Mouse (Mus musculus): ENCODE measurements around the gene Tmem144. TPM values are rescaled to one million over a fixed set of nuclear protein-coding genes. Genes with fewer than 3 reads are reported as not detected.
A peak's percentile ranks its signal among the peaks of the same experiment; 100 is the strongest.

Gene Tmem144
- polyA plus RNA-seq, 1 experiment from 2014 or later, result 1.9 TPM

- Histone ChIP-seq H3K4me1 (replicated peaks) (peaks cover 20% of the 10 kb centered on the region), H3K9me3 (no peaks in the 10 kb centered on the region), H3K27ac (0 out of 2 replicates have a peak within 1 kb of the TSS, but pooled peaks have one; percentile 29), H3K36me3 (no peaks in the 10 kb centered on the region), H3K27me3 (ENCODE audit: insufficient read depth, poor library complexity, severe bottlenecking) (no peaks in the 10 kb centered on the region), H3K4me3 (no peak within 1 kb of the TSS)
- WGBS, result 65% methylated on average over 5 of the region's 5 CpGs
- DNase-seq (ENCODE audit: low spot score), result no peak
Observed at GRCm38 (mm10) chr3:79884305-79884704, 31.7 kb upstream of the Tmem144 start, which contains the start of gene Fam198b. TSS of gene Fam198b (plus strand) at chr3:79884533.

GRCm38 (mm10) chr3:79883092-79883491, 30.5 kb upstream of the Tmem144 start:
- H3K4me1 ChIP-seq (replicated peaks), result peaks cover 20% of the 10 kb centered on the region
- no peaks in the 10 kb centered on the region for H3K27me3 ChIP-seq (ENCODE audit: insufficient read depth, poor library complexity, severe bottlenecking)
- 48% methylated on average over 7 of the region's 7 CpGs for WGBS

GRCm38 (mm10) chr3:79881645-79882044, 29.1 kb upstream of the Tmem144 start:
- H3K27ac ChIP-seq, result no peak overlapping the region
- H3K9me3 ChIP-seq, result no peaks in the 10 kb centered on the region
- no peaks in the 10 kb centered on the region for H3K27me3 ChIP-seq (ENCODE audit: insufficient read depth, poor library complexity, severe bottlenecking)
- WGBS, result 58% methylated on average over 2 of the region's 2 CpGs
- no peak for DNase-seq (ENCODE audit: low spot score)
- H3K4me1 ChIP-seq (replicated peaks), result peaks cover 13% of the 10 kb centered on the region
- H3K4me3 ChIP-seq, result no peak overlapping the region
- H3K36me3 ChIP-seq, result no peaks in the 10 kb centered on the region

More at GRCm38 (mm10) chr3:79883092-79883491, 30.5 kb upstream of the Tmem144 start:
- peak; percentile 55 for DNase-seq (ENCODE audit: low spot score)
- Histone ChIP-seq H3K4me3 (no peak overlapping the region), H3K9me3 (no peaks in the 10 kb centered on the region), H3K27ac (no peak overlapping the region), H3K36me3 (no peaks in the 10 kb centered on the region)

- DNase-seq (ENCODE audit: low spot score), result no peak
- 71% methylated on average over 9 of the region's 9 CpGs for WGBS
- H3K36me3 ChIP-seq, result no peaks in the 10 kb centered on the region
- no peaks in the 10 kb centered on the region for H3K27me3 ChIP-seq (ENCODE audit: insufficient read depth, poor library complexity, severe bottlenecking)
- H3K4me1 ChIP-seq (replicated peaks), result peaks cover 1% of the 10 kb centered on the region; the same call in 1 of the 2 replicates
- H3K4me3 ChIP-seq, result no peak overlapping the region
- H3K9me3 ChIP-seq, result no peaks in the 10 kb centered on the region
- H3K27ac ChIP-seq, result no peak overlapping the region
Observed at GRCm38 (mm10) chr3:79879246-79879645, 26.7 kb upstream of the Tmem144 start.

- WGBS, result 75% methylated on average over 3 of the region's 3 CpGs
- H3K27me3 ChIP-seq (ENCODE audit: insufficient read depth, poor library complexity, severe bottlenecking), result no peaks in the 10 kb centered on the region
- H3K27ac ChIP-seq, result no peak overlapping the region
- no peaks in the 10 kb centered on the region for H3K4me1 ChIP-seq (replicated peaks)
- H3K36me3 ChIP-seq, result no peaks in the 10 kb centered on the region
- DNase-seq (ENCODE audit: low spot score), result no peak
- H3K9me3 ChIP-seq, result no peaks in the 10 kb centered on the region
- H3K4me3 ChIP-seq, result no peak overlapping the region
Observed at GRCm38 (mm10) chr3:79878350-79878749, 25.8 kb upstream of the Tmem144 start.

GRCm38 (mm10) chr3:79875471-79875870, 22.9 kb upstream of the Tmem144 start:
- no peaks in the 10 kb centered on the region for H3K27me3 ChIP-seq (ENCODE audit: insufficient read depth, poor library complexity, severe bottlenecking)
- no peak overlapping the region for H3K27ac ChIP-seq
- H3K36me3 ChIP-seq, result no peaks in the 10 kb centered on the region
- H3K9me3 ChIP-seq, result no peaks in the 10 kb centered on the region
- DNase-seq (ENCODE audit: low spot score), result no peak
- no peaks in the 10 kb centered on the region for H3K4me1 ChIP-seq (replicated peaks)
- 92% methylated on average over 5 of the region's 5 CpGs for WGBS
- no peak overlapping the region for H3K4me3 ChIP-seq

GRCm38 (mm10) chr3:79867121-79867709, 14.6 kb upstream of the Tmem144 start:
- Histone ChIP-seq H3K36me3 (no peaks in the 10 kb centered on the region), H3K4me3 (no peak overlapping the region), H3K9me3 (no peaks in the 10 kb centered on the region), H3K27ac (no peak overlapping the region), H3K27me3 (ENCODE audit: insufficient read depth, poor library complexity, severe bottlenecking) (no peaks in the 10 kb centered on the region), H3K4me1 (replicated peaks) (no peaks in the 10 kb centered on the region)
- DNase-seq (ENCODE audit: low spot score), result no peak
- 80% methylated on average over 1 of the region's 1 CpGs for WGBS

- Histone ChIP-seq H3K27me3 (ENCODE audit: insufficient read depth, poor library complexity, severe bottlenecking) (no peaks in the 10 kb centered on the region), H3K4me3 (no peak overlapping the region), H3K36me3 (no peaks in the 10 kb centered on the region), H3K4me1 (replicated peaks) (no peaks in the 10 kb centered on the region), H3K9me3 (no peaks in the 10 kb centered on the region), H3K27ac (no peak overlapping the region)
- DNase-seq (ENCODE audit: low spot score), result no peak
- 84% methylated on average over 9 of the region's 9 CpGs for WGBS
Observed at GRCm38 (mm10) chr3:79866526-79866925, 14.0 kb upstream of the Tmem144 start.

GRCm38 (mm10) chr3:79866089-79866488, 13.5 kb upstream of the Tmem144 start:
- H3K9me3 ChIP-seq, result no peaks in the 10 kb centered on the region
- 81% methylated on average over 3 of the region's 3 CpGs for WGBS
- H3K4me3 ChIP-seq, result no peak overlapping the region
- no peak for DNase-seq (ENCODE audit: low spot score)
- H3K36me3 ChIP-seq, result no peaks in the 10 kb centered on the region
- no peaks in the 10 kb centered on the region for H3K27me3 ChIP-seq (ENCODE audit: insufficient read depth, poor library complexity, severe bottlenecking)
- no peaks in the 10 kb centered on the region for H3K4me1 ChIP-seq (replicated peaks)
- H3K27ac ChIP-seq, result no peak overlapping the region

- Histone ChIP-seq H3K27me3 (ENCODE audit: insufficient read depth, poor library complexity, severe bottlenecking) (no peaks in the 10 kb centered on the region), H3K9me3 (no peaks in the 10 kb centered on the region), H3K4me3 (no peak overlapping the region), H3K4me1 (replicated peaks) (no peaks in the 10 kb centered on the region), H3K36me3 (no peaks in the 10 kb centered on the region), H3K27ac (no peak overlapping the region)
- 88% methylated on average over 7 of the region's 7 CpGs for WGBS
- DNase-seq (ENCODE audit: low spot score), result no peak
Observed at GRCm38 (mm10) chr3:79864824-79865223, 12.3 kb upstream of the Tmem144 start.

- H3K4me3 ChIP-seq, result no peak overlapping the region
- no peaks in the 10 kb centered on the region; the same call in 1 of the 2 replicates for H3K4me1 ChIP-seq (replicated peaks)
- H3K27me3 ChIP-seq (ENCODE audit: insufficient read depth, poor library complexity, severe bottlenecking), result no peaks in the 10 kb centered on the region
- 80% methylated on average over 3 of the region's 3 CpGs for WGBS
- H3K9me3 ChIP-seq, result no peaks in the 10 kb centered on the region
- no peaks in the 10 kb centered on the region for H3K36me3 ChIP-seq
- no peak for DNase-seq (ENCODE audit: low spot score)
- H3K27ac ChIP-seq, result no peak overlapping the region
Observed at GRCm38 (mm10) chr3:79858221-79858620, 5.6 kb upstream of the Tmem144 start.

- 86% methylated on average over 5 of the region's 5 CpGs for WGBS
- H3K27ac ChIP-seq, result no peak overlapping the region
- no peak for DNase-seq (ENCODE audit: low spot score)
- H3K36me3 ChIP-seq, result no peaks in the 10 kb centered on the region
- peaks cover 2% of the 10 kb centered on the region for H3K4me1 ChIP-seq (replicated peaks)
- no peaks in the 10 kb centered on the region for H3K9me3 ChIP-seq
- no peaks in the 10 kb centered on the region for H3K27me3 ChIP-seq (ENCODE audit: insufficient read depth, poor library complexity, severe bottlenecking)
- no peak overlapping the region for H3K4me3 ChIP-seq
Observed at GRCm38 (mm10) chr3:79857780-79858179, 5.2 kb upstream of the Tmem144 start.

GRCm38 (mm10) chr3:79852108-79852507, 465 bp downstream of the Tmem144 start:
- no peak for DNase-seq (ENCODE audit: low spot score)
- WGBS, result 87% methylated on average over 3 of the region's 3 CpGs
- no peaks in the 10 kb centered on the region for H3K9me3 ChIP-seq
- H3K36me3 ChIP-seq, result no peaks in the 10 kb centered on the region
- no peak overlapping the region for H3K27ac ChIP-seq
- peaks cover 8% of the 10 kb centered on the region for H3K4me1 ChIP-seq (replicated peaks)
- H3K27me3 ChIP-seq (ENCODE audit: insufficient read depth, poor library complexity, severe bottlenecking), result no peaks in the 10 kb centered on the region
- H3K4me3 ChIP-seq, result no peak overlapping the region

GRCm38 (mm10) chr3:79850656-79851055, 1.9 kb downstream of the Tmem144 start:
- Histone ChIP-seq H3K9me3 (no peaks in the 10 kb centered on the region), H3K27ac (no peak overlapping the region), H3K27me3 (ENCODE audit: insufficient read depth, poor library complexity, severe bottlenecking) (no peaks in the 10 kb centered on the region), H3K4me1 (replicated peaks) (peaks cover 8% of the 10 kb centered on the region), H3K36me3 (no peaks in the 10 kb centered on the region), H3K4me3 (no peak overlapping the region)
- 32% methylated on average over 6 of the region's 6 CpGs for WGBS
- DNase-seq (ENCODE audit: low spot score), result no peak

Data from hindbrain, embryonic 10.5 days (tissue).